Mouse (Mus musculus) central nervous system, embryonic 18 days (tissue): Measurements from ENCODE around the gene Gm21748. TPM values are rescaled to one million over a fixed set of nuclear protein-coding genes. Genes with fewer than 3 reads are reported as not detected.

Source experiments
- polyA plus RNA-seq: library from polyadenylated mRNA; depleted of rRNA; stranded (reverse); fragments of >200 nt; gene quantifications from 2 replicates; pipeline ENCODE4 v1.2.3, GENCODE M21; 2012; rRNA removed

Gm21748 gene
- not detected in 2 replicates for polyA plus RNA-seq

GRCm38 (mm10) chrY:90839077-90839476 is at the start of gene Gm21748:
Gm21748 (minus strand) TSS chrY:90839177.

Other genes with a start within 250 kb of the Gm21748 start
- gene Gm21860, start 84.4 kb downstream of the Gm21748 start, polyA plus RNA-seq, result not detected in 2 replicates
- not detected in 2 replicates for gene Gm47283, start 54.4 kb downstream of the Gm21748 start, polyA plus RNA-seq